Mouse (Mus musculus): Measurements from ENCODE around the gene Arhgef25. TPM values are rescaled to one million over a fixed set of nuclear protein-coding genes. Genes with fewer than 3 reads are reported as not detected.
A peak's percentile ranks its signal among the peaks of the same experiment; 100 is the strongest.
"Not testable (repeated sequence)": the region's sequence is repeated elsewhere in the genome, so short reads cannot be mapped to it uniquely, and the experiment has no call there.

Arhgef25 gene
- polyA plus RNA-seq, 1 experiment: 10.4 TPM

DNA sequence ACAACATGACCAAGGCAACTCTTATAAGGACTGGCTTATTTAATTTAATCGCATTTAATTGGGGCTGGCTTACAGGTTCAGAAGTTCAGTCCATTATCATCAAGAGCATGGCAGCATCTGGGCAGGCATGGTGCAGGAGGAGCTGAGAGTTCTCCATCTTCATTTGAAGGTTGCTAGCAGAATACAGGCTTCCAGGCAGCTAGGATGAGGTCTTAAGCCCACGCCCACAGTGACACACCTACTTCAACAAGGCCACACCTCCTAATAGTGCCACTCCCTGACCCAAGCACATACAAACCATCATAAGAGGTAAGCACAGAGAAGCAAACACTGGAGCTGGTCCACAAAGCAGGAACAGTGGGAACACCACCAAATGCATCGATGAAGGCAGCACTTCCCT lies 38.6 kb downstream of the Arhgef25 start:
- H3K36me3 ChIP-seq (ENCODE audit: control insufficient read depth, insufficient read depth, low read length); H3K4me3 ChIP-seq (ENCODE audit: low read depth, low read length); H3K27me3 ChIP-seq (ENCODE audit: control insufficient read depth, insufficient read depth, low read length): not testable (repeated sequence)
- Histone ChIP-seq H3K4me1 (ENCODE audit: control insufficient read depth, insufficient read depth, insufficient read length, low read length) (peaks cover 30% of the 10 kb centered on the region), H3K27ac (ENCODE audit: insufficient read depth, low read depth, low read length) (peak overlapping the region; percentile 98)
- WGBS: 31% methylated on average over 3 of the region's 3 CpGs
- TF ChIP-seq POLR2A (IDR thresholded peaks at IDR 0.05; ENCODE audit: low read depth, low read length): peak; percentile 27; the same call in 1 of the 2 replicates

DNA sequence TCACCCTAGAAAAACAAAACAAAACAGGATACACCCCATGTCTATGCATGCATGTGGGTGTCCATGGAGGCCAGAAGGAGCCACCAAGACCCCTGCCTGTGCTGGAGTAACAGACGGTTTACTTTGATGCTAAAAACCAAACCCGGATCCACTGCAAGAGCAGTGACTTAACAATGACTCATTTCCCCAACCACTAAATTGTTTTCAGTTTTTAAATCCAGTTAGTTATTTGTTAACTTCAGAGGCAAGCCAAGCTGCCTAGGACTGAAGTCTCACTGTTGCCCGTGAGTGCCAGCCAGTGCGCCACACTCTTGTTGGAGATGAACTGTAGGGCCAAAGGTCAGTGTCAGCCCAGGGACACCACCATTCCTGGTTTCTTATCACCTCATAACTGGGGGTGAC lies 39.4 kb downstream of the Arhgef25 start:
- H3K4me3 ChIP-seq (ENCODE audit: low read depth, low read length): peak overlapping the region; percentile 49
- peaks cover 26% of the 10 kb centered on the region for H3K4me1 ChIP-seq (ENCODE audit: control insufficient read depth, insufficient read depth, insufficient read length, low read length)
- H3K27ac ChIP-seq (ENCODE audit: insufficient read depth, low read depth, low read length): peak overlapping the region; percentile 98
- TF ChIP-seq CTCF (IDR thresholded peaks at IDR 0.05; ENCODE audit: extremely low read depth, insufficient read length, insufficient replicate concordance, low read depth, low read length) (no peak), POLR2A (IDR thresholded peaks at IDR 0.05; ENCODE audit: low read depth, low read length) (peak; percentile 73; the same call in 1 of the 2 replicates)
- WGBS: 24% methylated on average over 4 of the region's 4 CpGs
- H3K36me3 ChIP-seq (ENCODE audit: control insufficient read depth, insufficient read depth, low read length): peaks cover 6% of the 10 kb centered on the region
- H3K27me3 ChIP-seq (ENCODE audit: control insufficient read depth, insufficient read depth, low read length): no peaks in the 10 kb centered on the region

DNA sequence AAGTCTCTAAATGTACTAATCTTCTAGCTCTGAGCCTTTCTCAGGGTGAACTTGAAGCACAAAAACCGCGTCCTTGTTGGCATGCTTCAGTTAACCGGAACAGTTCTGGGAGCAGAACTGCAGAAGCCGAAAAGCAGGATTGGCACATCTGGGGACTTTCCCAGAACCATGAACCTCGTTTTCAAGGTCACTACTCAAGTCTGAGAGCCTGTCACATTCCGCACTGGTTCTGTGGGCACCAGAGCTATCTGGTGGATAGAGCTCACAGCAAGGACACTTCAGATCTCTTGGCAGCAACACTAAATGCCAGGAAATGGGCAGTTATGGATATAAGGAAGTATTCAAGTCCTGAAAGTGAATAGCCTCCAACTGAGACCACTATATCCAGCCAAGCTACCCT lies 42.7 kb downstream of the Arhgef25 start:
- 25% methylated on average over 6 of the region's 6 CpGs for WGBS
- H3K27ac ChIP-seq (ENCODE audit: insufficient read depth, low read depth, low read length): peak overlapping the region; percentile 50

DNA sequence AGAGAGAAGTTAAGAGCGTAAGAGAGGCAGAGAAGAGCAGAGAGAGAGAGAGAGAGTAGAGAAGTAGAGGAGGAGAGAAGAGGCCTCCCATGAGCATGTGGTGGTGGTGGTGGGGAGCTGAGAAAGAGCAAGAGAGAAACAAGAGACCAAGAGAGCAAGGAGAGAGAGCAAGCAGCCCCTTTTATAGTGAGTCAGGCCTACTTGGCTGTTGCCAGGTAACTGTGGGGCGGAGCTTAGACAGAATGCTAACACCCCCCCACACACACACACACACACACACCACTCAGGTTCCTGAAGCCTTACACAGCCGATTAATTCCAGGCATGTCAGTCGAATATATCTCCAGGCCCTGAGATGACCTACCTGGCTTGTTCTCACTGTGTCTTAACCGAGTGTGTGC lies 44.6 kb downstream of the Arhgef25 start:
- 66% methylated on average over 5 of the region's 5 CpGs for WGBS
- Histone ChIP-seq H3K27ac (ENCODE audit: insufficient read depth, low read depth, low read length) (peak overlapping the region; percentile 15; the same call in 1 of the 2 replicates), H3K4me3 (ENCODE audit: low read depth, low read length) (no peak overlapping the region), H3K27me3 (ENCODE audit: control insufficient read depth, insufficient read depth, low read length) (no peaks in the 10 kb centered on the region), H3K36me3 (ENCODE audit: control insufficient read depth, insufficient read depth, low read length) (peaks cover 28% of the 10 kb centered on the region), H3K4me1 (ENCODE audit: control insufficient read depth, insufficient read depth, insufficient read length, low read length) (peaks cover 30% of the 10 kb centered on the region; the same call in 1 of the 2 replicates)
- TF ChIP-seq CTCF (IDR thresholded peaks at IDR 0.05; ENCODE audit: extremely low read depth, insufficient read length, insufficient replicate concordance, low read depth, low read length) (no peak), POLR2A (IDR thresholded peaks at IDR 0.05; ENCODE audit: low read depth, low read length) (no peak)

More for the DNA sequence above, 42.7 kb downstream of the Arhgef25 start:
- Histone ChIP-seq H3K36me3 (ENCODE audit: control insufficient read depth, insufficient read depth, low read length) (peaks cover 22% of the 10 kb centered on the region), H3K27me3 (ENCODE audit: control insufficient read depth, insufficient read depth, low read length) (no peaks in the 10 kb centered on the region), H3K4me1 (ENCODE audit: control insufficient read depth, insufficient read depth, insufficient read length, low read length) (peaks cover 20% of the 10 kb centered on the region; the same call in 1 of the 2 replicates), H3K4me3 (ENCODE audit: low read depth, low read length) (no peak overlapping the region; the same call in 1 of the 2 replicates)
- TF ChIP-seq CTCF (IDR thresholded peaks at IDR 0.05; ENCODE audit: extremely low read depth, insufficient read length, insufficient replicate concordance, low read depth, low read length): no peak
- TF ChIP-seq POLR2A (IDR thresholded peaks at IDR 0.05; ENCODE audit: low read depth, low read length): no peak

DNA sequence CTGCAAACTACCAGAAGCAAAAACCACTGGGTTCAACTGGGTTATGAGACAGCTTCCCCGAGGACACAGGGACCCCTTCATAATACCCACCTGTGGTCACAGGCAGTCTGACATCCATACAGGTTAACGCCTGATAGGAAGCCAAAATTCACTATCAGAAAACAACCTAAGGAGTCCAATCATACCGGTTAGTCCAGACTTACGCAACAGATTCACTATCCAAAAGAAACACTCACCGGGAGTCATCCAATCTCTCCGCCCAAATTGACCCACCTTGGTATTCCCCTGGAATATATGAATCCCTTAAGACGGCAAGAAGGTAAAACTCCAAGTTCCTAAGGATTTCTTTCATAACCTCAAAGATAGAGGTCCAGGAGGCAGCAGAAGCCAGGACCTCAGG lies 45.3 kb downstream of the Arhgef25 start:
- Histone ChIP-seq H3K27me3 (ENCODE audit: control insufficient read depth, insufficient read depth, low read length) (no peaks in the 10 kb centered on the region), H3K4me1 (ENCODE audit: control insufficient read depth, insufficient read depth, insufficient read length, low read length) (peaks cover 27% of the 10 kb centered on the region; the same call in 1 of the 2 replicates), H3K36me3 (ENCODE audit: control insufficient read depth, insufficient read depth, low read length) (peaks cover 26% of the 10 kb centered on the region), H3K27ac (ENCODE audit: insufficient read depth, low read depth, low read length) (peak overlapping the region; percentile 37), H3K4me3 (ENCODE audit: low read depth, low read length) (no peak overlapping the region)
- 24% methylated on average over 7 of the region's 7 CpGs for WGBS
- TF ChIP-seq CTCF (IDR thresholded peaks at IDR 0.05; ENCODE audit: extremely low read depth, insufficient read length, insufficient replicate concordance, low read depth, low read length): no peak
- TF ChIP-seq POLR2A (IDR thresholded peaks at IDR 0.05; ENCODE audit: low read depth, low read length): no peak

DNA sequence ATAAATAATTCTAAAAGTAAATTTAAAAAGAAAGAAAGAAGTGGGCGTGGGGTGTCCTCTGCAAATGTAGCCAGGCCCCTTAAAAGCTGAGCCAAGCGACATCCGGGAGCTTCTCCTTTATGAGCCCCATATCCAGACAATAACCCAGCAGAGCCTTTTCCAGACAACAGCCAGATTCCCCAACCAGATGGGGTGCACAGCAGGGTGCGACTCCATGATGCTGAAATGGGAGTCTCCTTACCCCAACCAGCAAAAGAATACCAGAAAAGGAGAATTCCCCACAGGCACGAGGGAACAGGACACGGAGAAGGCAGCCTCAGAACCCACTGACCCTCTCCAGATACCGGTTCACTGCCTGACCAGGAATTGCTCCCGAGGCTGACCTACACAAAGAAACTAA lies 46.7 kb downstream of the Arhgef25 start:
- TF ChIP-seq CTCF (IDR thresholded peaks at IDR 0.05; ENCODE audit: extremely low read depth, insufficient read length, insufficient replicate concordance, low read depth, low read length) (no peak), POLR2A (IDR thresholded peaks at IDR 0.05; ENCODE audit: low read depth, low read length) (no peak)
- H3K4me3 ChIP-seq (ENCODE audit: low read depth, low read length): no peak overlapping the region
- H3K36me3 ChIP-seq (ENCODE audit: control insufficient read depth, insufficient read depth, low read length): peaks cover 26% of the 10 kb centered on the region
- no peaks in the 10 kb centered on the region for H3K27me3 ChIP-seq (ENCODE audit: control insufficient read depth, insufficient read depth, low read length)
- H3K4me1 ChIP-seq (ENCODE audit: control insufficient read depth, insufficient read depth, insufficient read length, low read length): peaks cover 25% of the 10 kb centered on the region; the same call in 1 of the 2 replicates
- WGBS: 93% methylated on average over 8 of the region's 8 CpGs
- H3K27ac ChIP-seq (ENCODE audit: insufficient read depth, low read depth, low read length): no peak overlapping the region

DNA sequence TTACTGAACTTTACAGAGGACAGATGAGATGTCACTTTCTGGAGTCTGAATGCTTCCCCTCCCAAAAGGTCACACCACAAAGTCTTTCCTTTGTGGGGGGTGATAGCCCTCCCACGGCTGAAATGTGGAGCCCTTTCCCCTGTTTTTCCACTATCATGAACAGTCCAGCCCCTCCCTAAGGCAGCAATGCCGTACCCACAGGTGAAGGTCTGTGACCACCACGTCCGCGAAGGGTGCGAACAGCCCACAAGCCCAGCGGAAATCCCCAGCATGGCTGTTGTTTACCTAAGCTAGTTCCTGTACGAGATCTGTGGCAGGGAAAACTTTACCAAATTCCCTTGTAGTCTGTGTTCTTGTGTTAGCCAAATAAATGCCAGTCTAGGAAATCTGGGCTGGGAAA lies 48.4 kb downstream of the Arhgef25 start:
- Histone ChIP-seq H3K36me3 (ENCODE audit: control insufficient read depth, insufficient read depth, low read length) (peaks cover 24% of the 10 kb centered on the region), H3K27ac (ENCODE audit: insufficient read depth, low read depth, low read length) (peak overlapping the region; percentile 43; the same call in 1 of the 2 replicates), H3K4me1 (ENCODE audit: control insufficient read depth, insufficient read depth, insufficient read length, low read length) (peaks cover 31% of the 10 kb centered on the region), H3K27me3 (ENCODE audit: control insufficient read depth, insufficient read depth, low read length) (no peaks in the 10 kb centered on the region), H3K4me3 (ENCODE audit: low read depth, low read length) (no peak overlapping the region)
- WGBS: 73% methylated on average over 8 of the region's 8 CpGs
- TF ChIP-seq CTCF (IDR thresholded peaks at IDR 0.05; ENCODE audit: extremely low read depth, insufficient read length, insufficient replicate concordance, low read depth, low read length): no peak
- no peak for TF ChIP-seq POLR2A (IDR thresholded peaks at IDR 0.05; ENCODE audit: low read depth, low read length)

All from small intestine, adult 2 months (tissue).